Mouse (Mus musculus): ENCODE data around the gene Sdk1.

DNA sequence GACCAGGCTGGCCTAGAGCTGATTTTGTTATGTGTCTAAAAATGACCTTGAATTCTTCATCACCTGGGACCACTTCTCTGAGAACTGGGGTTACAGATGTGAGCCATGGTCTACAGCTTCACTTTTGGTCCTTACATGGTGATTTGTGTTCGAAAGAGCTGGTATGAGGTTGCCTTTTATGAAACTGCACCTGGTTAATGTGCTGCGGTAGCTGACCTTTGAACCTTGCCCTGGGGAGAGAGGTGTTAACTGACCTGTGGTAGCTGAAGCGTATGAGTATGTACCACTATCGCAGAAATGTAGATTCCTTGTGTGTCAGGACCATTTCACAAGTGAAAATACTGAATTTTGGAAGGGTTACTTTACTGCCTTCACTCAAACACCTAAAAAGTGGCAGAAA, 149.3 kb downstream of the Sdk1 start:
- TF ChIP-seq CTCF (IDR thresholded peaks at IDR 0.05; ENCODE audit: low read depth, low read length) = no peak
- no peak for TF ChIP-seq POLR2A (IDR thresholded peaks at IDR 0.05; ENCODE audit: extremely low read depth, insufficient read depth, low read length)
